Mouse (Mus musculus) olfactory bulb, adult 2 months (tissue): ENCODE data around the gene Mettl14. TPM values are rescaled to one million over a fixed set of nuclear protein-coding genes. Genes with fewer than 3 reads are reported as not detected.

ENCODE experiments used
- H3K27ac ChIP-seq: fragments of 200-500 bp; 2 replicates; pipeline ENCODE4 v1.5.1; 2012; ENCODE audit warnings: low read depth, low read length; ENCODE audit not compliant: insufficient read depth
- H3K4me1 ChIP-seq: fragments of 200-500 bp; 2 replicates; pipeline ENCODE4 v1.6.1; 2012; ENCODE audit warnings: low read length; ENCODE audit not compliant: control insufficient read depth, insufficient read depth
- H3K4me3 ChIP-seq: fragments of 200-500 bp; 2 replicates; pipeline ENCODE4 v1.5.1; 2012; ENCODE audit warnings: mild to moderate bottlenecking, low read depth, low read length, moderate library complexity; ENCODE audit not compliant: insufficient read depth
- CTCF ChIP-seq: fragments of 200-500 bp; IDR thresholded peaks from 2 replicates; pipeline ENCODE4 v1.5.1; 2012; ENCODE audit warnings: low read depth, mild to moderate bottlenecking, low read length, moderate library complexity; ENCODE audit not compliant: insufficient read depth
- POLR2A ChIP-seq: fragments of 200-500 bp; IDR thresholded peaks from 2 replicates; pipeline ENCODE4 v1.6.1; 2012; ENCODE audit warnings: mild to moderate bottlenecking, low read depth, low read length, moderate library complexity; ENCODE audit not compliant: insufficient read depth
- WGBS: fragments of 180-500 bp; shearing (Covaris S2); methylation state at CpG from one replicate; pipeline ENCODE4 v1.1.7; 2018; 5-methylcytosine and 5-hydroxymethylcytosine counted together
- polyA plus RNA-seq: library from polyadenylated mRNA; stranded (reverse); fragments of >200 nt; gene quantifications from 2 replicates; pipeline ENCODE4 v1.2.4, GENCODE M21; 2012; ENCODE audit warnings: low replicate concordance; ENCODE audit not compliant: missing spikeins, insufficient read depth, insufficient read length

Gene Mettl14
- polyA plus RNA-seq, 1 experiment, result not detected

- Histone ChIP-seq H3K4me3 (no peak overlapping the region), H3K4me1 (no peaks in the 10 kb centered on the region), H3K27ac (no peak overlapping the region)
- WGBS, result 93% methylated on average over 4 of the region's 4 CpGs
- TF ChIP-seq CTCF (no peak), POLR2A (no peak)
These were observed 55.7 kb downstream of the Mettl14 start for GRCm38 (mm10) chr3:123330221-123330620.

DNA sequence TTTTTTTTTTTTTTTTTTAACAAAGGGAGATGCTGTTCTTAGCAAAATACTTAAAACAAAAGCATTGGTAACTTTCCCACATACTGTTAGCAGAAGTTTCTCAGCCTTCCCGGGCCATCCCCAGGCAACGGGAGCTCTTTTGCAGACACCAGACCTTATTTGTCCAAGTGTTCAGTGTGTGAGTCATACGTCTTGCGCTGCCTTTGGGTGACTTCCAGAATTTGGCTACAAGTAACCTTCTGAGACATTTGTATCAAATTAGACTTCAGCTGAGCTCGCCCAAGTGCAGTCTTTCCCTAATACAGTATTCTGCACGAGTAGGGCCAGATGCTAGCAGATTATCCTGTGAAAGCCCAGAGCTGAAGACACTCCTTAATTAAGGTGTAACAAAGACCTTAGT lies 56.7 kb downstream of the Mettl14 start:
- 12% methylated on average over 6 of the region's 6 CpGs for WGBS
- H3K4me3 ChIP-seq, result no peak overlapping the region
- H3K27ac ChIP-seq, result no peak overlapping the region
- TF ChIP-seq CTCF (no peak), POLR2A (no peak)
- H3K4me1 ChIP-seq, result no peaks in the 10 kb centered on the region

- no peak overlapping the region for H3K4me3 ChIP-seq
- 74% methylated on average over 4 of the region's 4 CpGs for WGBS
- no peak for TF ChIP-seq CTCF
- no peak for TF ChIP-seq POLR2A
- H3K4me1 ChIP-seq, result no peaks in the 10 kb centered on the region
- H3K27ac ChIP-seq, result no peak overlapping the region
These were observed 61.6 kb downstream of the Mettl14 start for GRCm38 (mm10) chr3:123324326-123324725.

- 29% methylated on average over 1 of the region's 1 CpGs for WGBS
- Histone ChIP-seq H3K4me1 (no peaks in the 10 kb centered on the region), H3K4me3 (no peak overlapping the region), H3K27ac (no peak overlapping the region)
- no peak for TF ChIP-seq POLR2A
- no peak for TF ChIP-seq CTCF
These were observed 63.8 kb downstream of the Mettl14 start for GRCm38 (mm10) chr3:123322147-123322546.

DNA sequence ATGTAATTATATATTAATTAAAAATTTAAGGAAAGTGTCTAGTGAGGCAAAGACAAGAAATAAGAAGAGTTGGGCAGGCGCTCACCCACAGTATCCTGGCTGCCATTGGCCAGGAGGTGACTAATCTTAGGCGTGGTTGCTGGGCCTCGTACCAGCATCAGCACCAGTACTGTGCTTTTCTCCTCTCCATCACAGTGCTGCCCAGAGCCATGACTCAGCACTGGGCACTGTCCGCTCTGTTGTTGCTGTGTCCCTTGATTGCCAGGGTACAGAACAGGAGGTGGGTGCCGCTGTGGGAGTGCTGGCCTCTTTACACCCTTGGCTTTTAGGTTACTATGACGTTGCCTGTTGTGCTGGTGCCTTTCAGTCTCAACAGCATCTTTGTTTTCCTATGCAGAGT lies 64.3 kb downstream of the Mettl14 start:
- Histone ChIP-seq H3K4me1 (no peaks in the 10 kb centered on the region), H3K27ac (no peak overlapping the region), H3K4me3 (no peak overlapping the region)
- 60% methylated on average over 6 of the region's 6 CpGs for WGBS
- TF ChIP-seq CTCF (no peak), POLR2A (no peak)

DNA sequence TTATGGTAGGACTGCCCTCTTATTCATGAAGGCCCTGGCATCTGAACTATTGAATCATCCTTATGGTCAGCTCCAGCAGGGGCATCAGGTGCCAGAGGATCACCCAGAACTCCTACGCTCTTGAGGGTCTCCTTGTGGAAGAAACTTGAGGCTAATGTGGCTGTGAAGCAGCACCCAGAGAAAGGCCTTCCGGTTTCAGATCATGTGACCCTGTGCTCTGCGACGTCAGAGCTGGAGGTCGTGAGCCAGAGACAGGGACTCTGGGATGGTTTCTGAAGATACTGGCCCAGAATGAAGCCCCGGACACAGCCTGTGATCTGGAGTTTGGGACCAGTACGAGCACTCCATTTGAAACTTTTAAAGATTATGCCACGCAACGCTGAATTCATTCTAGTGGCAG lies 65.6 kb downstream of the Mettl14 start:
- TF ChIP-seq POLR2A, result no peak
- no peak for TF ChIP-seq CTCF
- WGBS, result 78% methylated on average over 9 of the region's 9 CpGs
- Histone ChIP-seq H3K27ac (no peak overlapping the region), H3K4me3 (no peak overlapping the region), H3K4me1 (no peaks in the 10 kb centered on the region)

Other genes with a start within 250 kb of the Mettl14 start
- not detected in 2 replicates for gene Synpo2, start 150.0 kb downstream of the Mettl14 start, polyA plus RNA-seq
- gene Sec24d, start 118.7 kb downstream of the Mettl14 start, polyA plus RNA-seq, result not detected in 2 replicates
- not detected in 2 replicates for gene Prss12, start 60.8 kb upstream of the Mettl14 start, polyA plus RNA-seq